Comparison of ENCODE assay signal across 21 mouse cellular contexts in genomic region chr1:181291966-181292365, GRCm38 (mm10).
"Had no signal": no experiment of that assay in that cellular context is flagged by ENCODE, and none has a peak within 500 bp of the region (broad histone marks: within the 10 kb centered on the region; RNA-seq: fewer than 3 reads in every experiment).

No protein-coding gene starts in this region.

- H3K4me2 ChIP-seq: lung, embryonic 15.5 days; midbrain, embryonic 12.5 days; neural tube, embryonic 13.5 days; neural tube, embryonic 15.5 days had no signal

- DNase-seq: lung, adult 2 months; lung, postnatal 14 days; lung, postnatal 36 days; midbrain, embryonic 14.5 days; retina, postnatal 1 day; right cerebral cortex, adult 18-20 months; right cerebral cortex, postnatal 25 days; right cerebral cortex, postnatal 4 days; spleen, adult 18-20 months; thymus, adult 2 months; thymus, postnatal 25 days; thymus, postnatal 4 days had no signal

- H3K9me3 ChIP-seq: lung, embryonic 15.5 days; midbrain, embryonic 10.5 days; midbrain, embryonic 12.5 days; neural tube, embryonic 13.5 days; neural tube, embryonic 15.5 days had no signal

- H3K4me3 ChIP-seq: lung, embryonic 15.5 days; midbrain, embryonic 10.5 days; midbrain, embryonic 12.5 days; myocyte; neural tube, embryonic 13.5 days; neural tube, embryonic 15.5 days had no signal

- H3K36me3 ChIP-seq: lung, embryonic 15.5 days; midbrain, embryonic 10.5 days; midbrain, embryonic 12.5 days; neural tube, embryonic 13.5 days; neural tube, embryonic 15.5 days had no signal

- H3K9ac ChIP-seq: liver, embryonic 14.5 days; lung, embryonic 15.5 days; midbrain, embryonic 12.5 days; neural tube, embryonic 13.5 days; neural tube, embryonic 15.5 days had no signal

- H3K27me3 ChIP-seq: lung, embryonic 15.5 days; midbrain, embryonic 12.5 days; neural tube, embryonic 13.5 days; neural tube, embryonic 15.5 days had no signal

- ATAC-seq: lung, postnatal 0 days; midbrain, embryonic 16.5 days had no signal

- H3K27ac ChIP-seq: liver, embryonic 14.5 days; lung, embryonic 15.5 days; midbrain, embryonic 10.5 days; midbrain, embryonic 12.5 days; neural tube, embryonic 13.5 days; neural tube, embryonic 15.5 days had no signal

- H3K4me1 ChIP-seq: midbrain, embryonic 10.5 days; midbrain, embryonic 12.5 days; neural tube, embryonic 15.5 days had no signal
